Mouse (Mus musculus) bone marrow macrophage, adult 2 months (primary cell): Measurements from ENCODE around the gene Slit3. TPM values are rescaled to one million over a fixed set of nuclear protein-coding genes. Genes with fewer than 3 reads are reported as not detected.

ENCODE experiments used
- H3K27ac ChIP-seq: 2 replicates; pipeline ENCODE4 v1.5.1; 2012; ENCODE audit warnings: low read depth, low read length; ENCODE audit not compliant: insufficient read depth
- H3K4me1 ChIP-seq: 2 replicates; pipeline ENCODE4 v1.6.1; 2012; ENCODE audit warnings: low read length; ENCODE audit not compliant: control insufficient read depth, insufficient read depth
- H3K4me3 ChIP-seq: 2 replicates; pipeline ENCODE4 v1.5.1; 2012; ENCODE audit warnings: mild to moderate bottlenecking, low read length, moderate library complexity; ENCODE audit not compliant: insufficient read depth
- CTCF ChIP-seq: IDR thresholded peaks from 2 replicates; pipeline ENCODE4 v1.5.1; 2012; ENCODE audit warnings: low read depth, mild to moderate bottlenecking, low read length, moderate library complexity
- POLR2A ChIP-seq: IDR thresholded peaks from 2 replicates; pipeline ENCODE4 v1.6.1; 2012; ENCODE audit warnings: mild to moderate bottlenecking, low read depth, low read length, borderline replicate concordance
- polyA plus RNA-seq: library from polyadenylated mRNA; stranded (reverse); fragments of >200 nt; gene quantifications from 2 replicates; pipeline ENCODE4 v1.2.4, GENCODE M21; 2012; ENCODE audit not compliant: missing spikeins, insufficient read depth, insufficient read length

Gene Slit3
- polyA plus RNA-seq, 1 experiment, result not detected

GRCm38 (mm10) chr11:35522802-35523452 is 401.9 kb downstream of the Slit3 start:
- no peak overlapping the region for H3K4me3 ChIP-seq
- no peak for TF ChIP-seq CTCF
- no peak for TF ChIP-seq POLR2A
- no peaks in the 10 kb centered on the region for H3K4me1 ChIP-seq
- no peak overlapping the region for H3K27ac ChIP-seq

GRCm38 (mm10) chr11:35523773-35524172 is 402.7 kb downstream of the Slit3 start:
- no peaks in the 10 kb centered on the region for H3K4me1 ChIP-seq
- H3K27ac ChIP-seq, result no peak overlapping the region
- H3K4me3 ChIP-seq, result no peak overlapping the region
- no peak for TF ChIP-seq CTCF
- no peak for TF ChIP-seq POLR2A

- TF ChIP-seq CTCF, result no peak
- no peak for TF ChIP-seq POLR2A
- H3K4me1 ChIP-seq, result no peaks in the 10 kb centered on the region
- no peak overlapping the region for H3K27ac ChIP-seq
- no peak overlapping the region for H3K4me3 ChIP-seq
Measured at GRCm38 (mm10) chr11:35526219-35526762, 405.3 kb downstream of the Slit3 start.

GRCm38 (mm10) chr11:35527816-35528462 is 406.9 kb downstream of the Slit3 start:
- no peak for TF ChIP-seq POLR2A
- no peak for TF ChIP-seq CTCF
- no peaks in the 10 kb centered on the region for H3K4me1 ChIP-seq
- no peak overlapping the region for H3K4me3 ChIP-seq
- H3K27ac ChIP-seq, result no peak overlapping the region

DNA sequence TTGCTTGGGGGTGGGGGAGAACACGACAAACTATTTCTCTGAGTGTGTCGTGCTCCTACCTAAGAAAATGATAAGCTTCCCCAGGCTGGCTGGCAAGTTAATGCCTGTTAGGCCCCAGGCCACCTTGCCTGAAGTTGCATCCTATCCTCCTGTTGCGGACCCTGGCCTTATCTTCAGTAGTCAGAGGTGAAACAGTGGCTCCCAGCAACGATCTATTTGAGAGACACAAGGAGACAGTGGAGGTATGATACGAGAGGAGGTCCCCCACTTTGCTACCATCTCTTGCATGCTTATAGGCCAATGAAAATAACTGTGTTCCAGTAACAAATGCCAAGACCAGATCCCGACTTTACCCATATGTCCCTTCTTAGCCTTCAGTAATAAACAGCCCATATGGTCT is 414.0 kb downstream of the Slit3 start:
- Histone ChIP-seq H3K27ac (no peak overlapping the region), H3K4me1 (no peaks in the 10 kb centered on the region), H3K4me3 (no peak overlapping the region)
- TF ChIP-seq POLR2A (no peak), CTCF (no peak)

DNA sequence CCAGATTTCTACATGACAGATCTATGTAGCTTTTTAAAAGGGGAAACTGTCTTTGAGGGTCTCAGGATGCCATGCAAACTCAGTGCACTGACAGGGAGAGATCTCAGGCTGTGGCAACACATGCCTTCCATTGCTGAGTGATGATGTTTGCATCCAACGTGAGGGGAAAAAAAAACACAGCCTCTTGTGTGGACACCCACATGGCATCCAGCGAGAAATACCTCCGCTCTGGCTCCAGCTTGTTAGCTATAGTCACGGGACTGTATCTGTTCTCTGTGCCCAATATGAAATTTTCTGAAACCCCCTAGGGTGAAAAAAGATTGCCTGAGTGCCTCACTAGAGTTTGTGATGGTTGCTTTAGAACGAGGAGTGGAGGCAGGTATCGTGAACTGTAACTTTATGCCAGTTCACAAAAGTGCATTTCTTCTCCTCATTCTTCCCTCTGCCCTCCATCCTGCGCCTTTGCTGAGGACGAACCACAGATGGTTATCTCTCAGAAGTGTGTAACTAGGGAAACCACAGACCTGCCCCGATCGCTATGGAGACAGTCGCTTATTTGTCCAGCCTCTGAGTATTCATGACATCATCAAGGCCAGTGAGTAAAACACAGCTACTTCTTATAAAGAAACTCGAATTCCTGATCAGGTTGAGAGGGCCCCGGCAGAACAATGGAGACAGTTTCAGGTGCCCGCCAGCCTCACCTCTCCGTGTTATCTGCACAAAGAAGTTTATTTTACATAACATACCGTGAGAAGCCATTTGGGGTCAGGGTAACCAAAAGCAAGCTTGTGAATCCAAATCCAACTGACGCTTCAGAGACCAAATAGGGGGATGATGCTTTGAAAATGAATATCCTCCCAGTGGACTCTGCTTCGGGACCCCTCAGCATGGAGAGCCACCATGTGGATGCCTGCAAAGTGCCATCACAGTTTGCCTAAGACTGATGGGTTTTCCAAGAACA is 416.4 kb downstream of the Slit3 start:
- no peak for TF ChIP-seq CTCF
- no peak for TF ChIP-seq POLR2A
- Histone ChIP-seq H3K27ac (no peak overlapping the region), H3K4me1 (no peaks in the 10 kb centered on the region), H3K4me3 (no peak overlapping the region)

DNA sequence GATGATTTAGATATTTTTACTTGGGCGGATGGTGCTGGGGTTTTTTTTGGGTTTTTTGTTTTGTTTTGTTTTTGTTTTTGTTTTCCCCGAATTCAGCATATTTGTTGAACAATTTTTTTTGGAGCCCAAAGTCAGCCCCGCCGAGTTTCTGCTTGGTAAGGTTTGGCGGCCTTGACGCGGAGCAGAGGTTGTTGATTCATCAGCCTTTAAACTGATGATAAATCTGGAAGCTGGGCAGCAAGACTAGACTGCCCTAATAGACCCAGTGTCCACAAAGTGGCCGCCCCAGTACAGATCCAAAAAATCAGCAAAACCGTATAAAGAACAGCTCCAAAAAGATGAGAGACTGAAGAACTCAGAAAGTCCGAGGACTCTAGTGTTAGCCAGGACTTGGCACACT is 421.7 kb downstream of the Slit3 start:
- Histone ChIP-seq H3K4me1 (no peaks in the 10 kb centered on the region), H3K27ac (no peak overlapping the region), H3K4me3 (no peak overlapping the region)
- TF ChIP-seq POLR2A (no peak), CTCF (no peak)

DNA sequence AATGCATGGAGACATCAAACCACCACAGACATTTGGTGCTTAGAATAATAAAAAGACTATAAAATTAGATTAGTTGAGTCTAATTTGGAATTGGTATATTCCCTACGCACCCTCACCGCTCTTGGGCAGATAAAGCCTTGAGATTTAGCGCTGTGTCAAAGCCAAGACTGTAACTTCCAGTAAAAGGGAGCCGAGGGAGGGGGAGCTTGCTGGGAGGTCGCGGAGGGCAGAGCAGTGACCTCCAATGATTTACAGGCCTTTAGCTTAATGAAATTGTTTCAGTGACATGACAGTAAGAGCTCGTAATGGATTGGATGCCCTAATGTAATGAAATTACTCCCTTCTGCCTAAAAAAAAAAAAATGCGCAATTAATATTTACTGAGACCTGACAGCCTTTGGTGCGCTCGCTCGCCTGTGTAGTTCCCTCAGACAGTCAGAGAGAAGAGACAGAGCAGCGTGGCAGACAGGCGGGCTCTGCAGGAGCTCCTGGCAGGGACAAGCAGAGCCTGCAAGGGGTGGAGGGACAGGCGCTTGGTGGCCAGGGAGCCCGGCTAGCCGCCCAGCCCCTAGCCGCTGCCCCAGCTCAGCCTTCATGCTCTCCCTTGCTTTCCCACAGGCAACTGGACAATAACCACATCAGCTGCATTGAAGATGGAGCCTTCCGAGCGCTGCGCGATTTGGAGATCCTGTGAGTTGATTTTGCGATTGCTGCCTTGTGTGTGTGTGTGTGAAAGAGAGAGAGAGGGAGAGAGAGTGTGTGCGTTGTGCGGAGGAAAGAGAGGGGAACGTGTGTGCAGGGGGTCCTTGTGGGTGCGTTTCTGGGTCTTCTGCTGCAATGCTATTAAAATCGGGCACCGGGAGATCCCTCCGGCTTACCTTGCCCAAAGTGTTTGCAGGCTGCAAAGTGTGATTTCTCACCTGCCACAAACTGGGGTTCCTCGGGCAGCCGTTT is 423.4 kb downstream of the Slit3 start:
- no peak for TF ChIP-seq POLR2A
- no peak for TF ChIP-seq CTCF
- H3K27ac ChIP-seq, result no peak overlapping the region
- no peak overlapping the region for H3K4me3 ChIP-seq
- no peaks in the 10 kb centered on the region for H3K4me1 ChIP-seq
